Mouse (Mus musculus): Measurements from ENCODE around the gene Olfr465-ps1.

- TF ChIP-seq CTCF (IDR thresholded peaks at IDR 0.05; ENCODE audit: insufficient read depth, low read length) (no peak), POLR2A (IDR thresholded peaks at IDR 0.05; ENCODE audit: borderline replicate concordance, extremely low read depth, low read depth, low read length) (no peak)
Measured at GRCm38 (mm10) chr13:65095923-65096322, 42.0 kb upstream of the Olfr465-ps1 start.
